Mouse (Mus musculus) layer of hippocampus, adult 18-20 months (tissue): ENCODE data around the gene Pafah1b2. TPM values are rescaled to one million over a fixed set of nuclear protein-coding genes. Genes with fewer than 3 reads are reported as not detected.

Source experiments
- DNase-seq, 2 experiments: peaks; one replicate each; pipeline ENCODE4 v3.0.0; 2022; ENCODE audit warnings: low spot score in 2 of 2
- total RNA-seq, 2 experiments: library from RNA; stranded (reverse); gene quantifications; 2 replicates each; pipeline ENCODE4 v1.2.3; 2021

The Pafah1b2 gene
- total RNA-seq, 2 experiments from 2014 or later, result 237 to 239 TPM

GRCm38 (mm10) chr9:45943628-45944505, 68.6 kb downstream of the Pafah1b2 start:
- DNase-seq, result no peak

GRCm38 (mm10) chr9:45942916-45943315, 69.6 kb downstream of the Pafah1b2 start:
- DNase-seq, result no peak

DNA sequence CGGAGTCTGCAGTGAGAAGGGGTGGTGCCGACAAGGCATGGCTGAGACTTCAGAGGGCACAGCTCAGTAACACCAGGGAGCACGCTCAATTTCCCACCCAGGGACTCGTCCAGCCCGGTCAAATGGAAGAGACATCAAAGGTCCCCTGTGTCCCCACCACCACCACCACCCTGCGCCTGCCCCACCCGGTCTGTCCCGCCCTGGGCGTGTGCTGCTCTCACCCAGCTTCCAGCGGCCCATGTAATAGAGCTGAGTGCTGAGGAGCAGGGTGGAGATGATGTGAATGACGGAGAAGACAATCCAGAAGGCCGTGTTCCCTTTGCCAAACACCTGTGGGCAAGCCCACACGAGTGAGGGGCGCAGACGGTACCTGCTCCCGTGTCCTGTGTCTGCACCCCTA, 70.0 kb downstream of the Pafah1b2 start:
- no peak for DNase-seq

GRCm38 (mm10) chr9:45941329-45941888, 71.1 kb downstream of the Pafah1b2 start:
- no peak for DNase-seq

- DNase-seq, result no peak
These were observed 72.7 kb downstream of the Pafah1b2 start for GRCm38 (mm10) chr9:45939794-45940193.

DNA sequence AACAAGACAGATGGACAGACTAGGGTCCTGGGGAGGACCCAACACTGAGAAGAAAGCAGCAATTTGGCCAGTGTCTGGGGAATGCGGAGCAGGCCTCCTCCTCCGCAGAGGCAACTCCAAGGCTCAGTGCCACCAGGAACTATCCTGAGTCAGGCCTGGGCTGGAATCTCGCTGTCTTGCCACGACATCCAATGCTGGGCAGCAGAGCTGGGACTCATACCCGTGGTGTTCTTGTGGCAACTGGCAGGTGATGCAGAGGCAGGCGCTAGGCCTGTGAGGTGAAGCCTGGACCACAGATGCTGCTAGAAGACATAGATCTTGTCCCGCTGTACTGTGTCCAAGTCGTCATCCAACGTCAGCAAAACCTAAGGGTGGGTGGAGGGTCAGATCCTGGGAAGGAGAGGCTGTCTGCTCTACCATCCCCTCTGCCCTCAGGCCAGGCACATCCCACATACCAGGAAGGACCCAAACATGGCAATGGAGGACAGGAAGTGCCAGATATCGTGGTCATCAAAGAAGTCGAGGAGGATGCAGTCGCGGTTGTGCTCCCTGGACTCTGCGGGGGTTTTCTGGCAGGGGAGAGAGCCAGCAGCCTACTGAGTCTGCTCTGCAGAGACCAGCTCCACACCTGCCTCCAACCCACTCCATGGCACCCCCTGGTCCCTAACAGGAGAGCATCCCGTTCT, 73.4 kb downstream of the Pafah1b2 start:
- no peak for DNase-seq

GRCm38 (mm10) chr9:45938088-45938487, 74.4 kb downstream of the Pafah1b2 start:
- DNase-seq, result no peak

DNA sequence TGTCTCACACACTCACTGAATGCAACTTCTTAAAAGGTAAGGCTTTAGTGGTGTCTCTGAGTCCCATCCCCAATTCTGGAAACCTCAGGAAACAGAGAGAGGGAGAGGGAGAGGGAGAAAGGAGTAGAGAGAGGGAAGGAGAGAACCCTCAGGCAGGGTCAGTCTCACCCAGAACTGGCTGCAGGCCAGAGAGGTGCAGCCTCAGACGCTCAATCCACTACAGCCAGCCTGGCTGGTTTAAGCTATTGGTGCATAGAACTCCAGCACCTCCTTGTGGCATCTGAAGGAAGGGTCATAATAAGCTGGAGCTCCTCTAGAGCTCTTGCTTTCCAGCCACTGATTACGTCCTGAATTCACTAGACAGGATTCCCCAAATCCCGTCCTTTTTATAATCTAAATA, 75.6 kb downstream of the Pafah1b2 start:
- DNase-seq, result peak in 1 of 2 experiments; percentile 62

DNA sequence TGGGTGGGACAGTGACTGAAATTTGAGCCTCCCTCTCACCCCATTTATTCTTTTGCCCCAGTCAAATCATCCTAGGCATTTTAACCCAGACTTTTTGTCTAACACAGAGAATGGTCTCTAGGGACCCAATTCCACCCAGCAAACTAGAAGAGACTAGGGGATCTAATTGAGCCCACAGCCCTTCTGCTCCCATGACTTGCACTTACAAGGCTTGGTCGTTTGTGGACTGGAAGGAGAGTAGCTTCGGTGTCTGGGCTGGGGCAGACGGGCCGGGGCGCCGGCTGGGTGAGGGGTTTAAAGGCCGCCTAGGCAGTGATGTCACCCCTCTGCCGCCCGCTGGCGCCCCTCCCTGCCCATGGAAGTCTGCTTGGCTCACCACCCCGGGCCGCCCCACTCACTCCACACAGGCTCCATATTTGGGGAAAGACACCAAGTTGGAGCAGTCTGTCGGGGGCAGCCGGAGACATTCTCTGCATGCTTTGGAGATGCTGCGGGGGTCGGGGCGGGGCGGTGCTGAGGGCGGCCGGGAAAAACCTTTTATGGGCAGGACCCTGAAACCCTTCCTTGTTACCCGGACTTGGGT, 76.8 kb downstream of the Pafah1b2 start, which contains the start of gene Tagln:
TSS of gene Tagln (minus strand) at position 431 of the 583 bp plus-strand sequence.
- DNase-seq, result no peak

- peak; percentile 54 to 63 for DNase-seq
These were observed 79.7 kb downstream of the Pafah1b2 start for GRCm38 (mm10) chr9:45932571-45933415.

- DNase-seq, result no peak
These were observed 80.5 kb downstream of the Pafah1b2 start for GRCm38 (mm10) chr9:45931958-45932357.

GRCm38 (mm10) chr9:45929285-45929684, 83.2 kb downstream of the Pafah1b2 start:
- DNase-seq, result no peak

GRCm38 (mm10) chr9:45919895-45920294, 92.6 kb downstream of the Pafah1b2 start:
- no peak for DNase-seq

- peak in 1 of 2 experiments; percentile 56 for DNase-seq
These were observed 95.2 kb downstream of the Pafah1b2 start for GRCm38 (mm10) chr9:45917041-45917934.

GRCm38 (mm10) chr9:45915659-45916058, 96.8 kb downstream of the Pafah1b2 start:
- no peak for DNase-seq
